Mouse (Mus musculus): ENCODE measurements around the gene Gm42715. TPM values are rescaled to one million over a fixed set of nuclear protein-coding genes. Genes with fewer than 3 reads are reported as not detected.

The Gm42715 gene
- polyA plus RNA-seq, 1 experiment = 13.1 TPM

DNA sequence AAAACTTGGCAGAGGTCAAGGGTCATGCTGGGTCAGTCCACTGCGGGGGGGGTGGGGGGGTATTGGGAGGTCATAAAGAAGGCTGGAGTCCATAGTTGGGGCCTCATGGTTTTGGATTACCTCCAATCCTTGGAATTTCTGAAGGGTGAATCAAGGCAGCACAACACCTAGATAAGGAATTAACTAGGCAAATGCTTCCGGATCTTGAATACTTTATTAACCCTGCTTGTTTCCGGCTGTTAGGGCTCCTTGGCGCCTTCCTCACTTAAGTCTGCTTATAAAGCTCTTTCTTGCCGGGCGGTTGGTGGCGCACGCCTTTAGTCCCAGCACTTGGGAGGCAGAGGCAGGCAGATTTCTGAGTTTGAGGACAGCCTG lies 6.4 kb upstream of the Gm42715 start:
- peak overlapping the region; percentile 68 for H3K4me3 ChIP-seq (ENCODE audit: insufficient read depth, low read depth, low read length)
- peak overlapping the region; percentile 60 for H3K27ac ChIP-seq (ENCODE audit: insufficient read depth, low read depth, low read length)
- H3K36me3 ChIP-seq (ENCODE audit: control insufficient read depth, insufficient read depth, low read length) = peaks cover 9% of the 10 kb centered on the region
- peaks cover 6% of the 10 kb centered on the region; the same call in 1 of the 2 replicates for H3K4me1 ChIP-seq (ENCODE audit: control insufficient read depth, insufficient read depth, low read length)
- no peaks in the 10 kb centered on the region for H3K27me3 ChIP-seq (replicated peaks; ENCODE audit: control insufficient read depth, insufficient read depth, low read length)
- TF ChIP-seq POLR2A (IDR thresholded peaks at IDR 0.05; ENCODE audit: low read depth, low read length) (no peak), CTCF (conservative IDR thresholded peaks at IDR 0.05; ENCODE audit: insufficient read depth, insufficient read length, low read depth, low read length) (no peak)
- no peak for DNase-seq
- 1% methylated on average over 8 of the region's 8 CpGs for WGBS

DNA sequence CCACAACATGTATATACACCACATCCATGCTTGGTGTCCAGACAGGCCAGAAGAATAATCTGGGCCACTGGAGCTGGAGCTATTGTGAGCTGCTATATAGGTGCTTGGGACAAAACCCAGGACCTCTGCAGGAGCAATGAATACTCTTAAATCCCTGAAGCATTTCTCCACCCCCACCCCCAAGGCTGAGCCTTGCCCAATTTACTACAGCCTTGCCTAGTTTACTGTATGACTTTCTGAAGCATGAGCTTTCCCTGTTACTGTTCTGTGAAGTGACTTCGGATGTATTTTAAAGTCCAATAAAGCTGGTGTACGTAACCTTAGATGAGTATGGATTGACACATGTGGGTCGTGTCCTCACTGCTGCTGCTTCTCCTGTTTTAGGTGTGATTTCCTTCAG lies 5.6 kb upstream of the Gm42715 start:
- Histone ChIP-seq H3K4me3 (ENCODE audit: insufficient read depth, low read depth, low read length) (no peak overlapping the region), H3K4me1 (ENCODE audit: control insufficient read depth, insufficient read depth, low read length) (peaks cover 6% of the 10 kb centered on the region; the same call in 1 of the 2 replicates), H3K36me3 (ENCODE audit: control insufficient read depth, insufficient read depth, low read length) (peaks cover 9% of the 10 kb centered on the region), H3K27ac (ENCODE audit: insufficient read depth, low read depth, low read length) (no peak overlapping the region), H3K27me3 (replicated peaks; ENCODE audit: control insufficient read depth, insufficient read depth, low read length) (no peaks in the 10 kb centered on the region)
- peak; percentile 5 for DNase-seq
- WGBS = 42% methylated on average over 3 of the region's 3 CpGs
- no peak for TF ChIP-seq CTCF (conservative IDR thresholded peaks at IDR 0.05; ENCODE audit: insufficient read depth, insufficient read length, low read depth, low read length)
- no peak for TF ChIP-seq POLR2A (IDR thresholded peaks at IDR 0.05; ENCODE audit: low read depth, low read length)

DNA sequence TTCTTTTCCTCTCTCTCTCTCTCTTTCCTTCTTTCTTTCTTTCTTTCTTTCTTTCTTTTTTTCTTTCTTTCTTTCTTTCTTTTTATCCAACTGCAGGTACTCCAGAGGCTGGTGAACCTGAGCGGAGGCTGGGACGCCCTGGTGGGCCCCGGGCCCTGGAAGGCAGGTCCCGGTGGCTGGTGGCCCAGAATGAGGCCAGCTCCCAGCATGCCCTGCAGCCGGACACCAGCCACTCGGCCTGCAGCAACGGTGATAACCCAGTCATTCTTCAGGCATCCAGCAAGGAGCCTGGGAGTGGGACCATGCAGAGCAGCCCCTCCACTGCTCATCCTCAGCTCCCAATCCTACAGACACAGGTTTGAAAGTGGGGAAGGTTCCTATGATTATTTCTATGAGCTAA lies 3.5 kb upstream of the Gm42715 start:
- Histone ChIP-seq H3K36me3 (ENCODE audit: control insufficient read depth, insufficient read depth, low read length) (peaks cover 13% of the 10 kb centered on the region), H3K4me1 (ENCODE audit: control insufficient read depth, insufficient read depth, low read length) (peaks cover 6% of the 10 kb centered on the region; the same call in 1 of the 2 replicates), H3K4me3 (ENCODE audit: insufficient read depth, low read depth, low read length) (no peak overlapping the region), H3K27ac (ENCODE audit: insufficient read depth, low read depth, low read length) (no peak overlapping the region), H3K27me3 (replicated peaks; ENCODE audit: control insufficient read depth, insufficient read depth, low read length) (no peaks in the 10 kb centered on the region)
- DNase-seq = no peak
- WGBS = 82% methylated on average over 7 of the region's 7 CpGs
- no peak for TF ChIP-seq POLR2A (IDR thresholded peaks at IDR 0.05; ENCODE audit: low read depth, low read length)
- no peak for TF ChIP-seq CTCF (conservative IDR thresholded peaks at IDR 0.05; ENCODE audit: insufficient read depth, insufficient read length, low read depth, low read length)

DNA sequence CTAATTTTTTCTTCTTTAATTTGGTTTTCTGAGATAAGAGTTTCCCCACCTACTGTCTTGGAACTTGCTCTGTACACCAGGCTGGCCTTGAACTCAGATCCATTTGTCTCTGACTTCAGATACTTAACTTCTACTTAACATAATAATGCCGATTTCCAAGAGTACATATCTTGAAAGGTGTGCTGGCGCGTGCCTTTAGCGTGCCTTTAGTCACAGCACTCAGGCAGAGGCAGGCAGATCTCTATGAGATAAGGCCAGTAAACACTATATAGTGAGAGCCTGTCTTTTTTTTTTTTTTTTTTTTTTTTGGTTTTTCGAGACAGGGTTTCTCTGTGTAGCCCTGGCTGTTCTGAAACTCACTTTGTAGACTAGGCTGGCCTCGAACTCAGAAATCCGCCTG lies 3.0 kb upstream of the Gm42715 start:
- Histone ChIP-seq H3K4me3 (ENCODE audit: insufficient read depth, low read depth, low read length) (no peak overlapping the region), H3K36me3 (ENCODE audit: control insufficient read depth, insufficient read depth, low read length) (peaks cover 18% of the 10 kb centered on the region), H3K4me1 (ENCODE audit: control insufficient read depth, insufficient read depth, low read length) (peaks cover 6% of the 10 kb centered on the region; the same call in 1 of the 2 replicates), H3K27me3 (replicated peaks; ENCODE audit: control insufficient read depth, insufficient read depth, low read length) (no peaks in the 10 kb centered on the region), H3K27ac (ENCODE audit: insufficient read depth, low read depth, low read length) (no peak overlapping the region)
- TF ChIP-seq POLR2A (IDR thresholded peaks at IDR 0.05; ENCODE audit: low read depth, low read length) (no peak), CTCF (conservative IDR thresholded peaks at IDR 0.05; ENCODE audit: insufficient read depth, insufficient read length, low read depth, low read length) (no peak)
- DNase-seq = no peak
- whole genome bisulfite sequencing = 88% methylated on average over 7 of the region's 7 CpGs

DNA sequence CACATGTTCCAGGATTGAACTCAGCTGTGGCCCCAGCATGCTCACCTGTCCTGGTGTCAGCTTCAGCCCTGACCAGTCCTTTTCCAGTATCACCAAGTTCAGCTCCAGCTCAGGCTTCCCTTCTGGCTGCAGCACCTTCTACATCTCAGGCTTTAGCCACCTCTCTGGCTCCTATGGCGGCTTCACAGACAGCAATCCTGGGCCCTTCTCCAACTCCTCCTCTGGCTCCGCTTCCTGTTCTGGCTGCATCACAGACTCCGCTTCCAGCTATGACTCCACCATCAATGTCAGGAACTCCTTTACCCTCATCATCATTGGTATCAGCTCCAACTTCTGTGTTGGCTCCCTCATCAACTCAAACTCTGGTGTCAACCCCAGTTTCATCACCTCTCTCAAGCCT lies 22.3 kb downstream of the Gm42715 start:
- H3K27me3 ChIP-seq (replicated peaks; ENCODE audit: control insufficient read depth, insufficient read depth, low read length) = no peaks in the 10 kb centered on the region
- H3K36me3 ChIP-seq (ENCODE audit: control insufficient read depth, insufficient read depth, low read length) = peaks cover 27% of the 10 kb centered on the region
- H3K4me3 ChIP-seq (ENCODE audit: insufficient read depth, low read depth, low read length) = no peak overlapping the region
- H3K4me1 ChIP-seq (ENCODE audit: control insufficient read depth, insufficient read depth, low read length) = no peaks in the 10 kb centered on the region
- DNase-seq = no peak
- no peak for TF ChIP-seq CTCF (conservative IDR thresholded peaks at IDR 0.05; ENCODE audit: insufficient read depth, insufficient read length, low read depth, low read length)
- TF ChIP-seq POLR2A (IDR thresholded peaks at IDR 0.05; ENCODE audit: low read depth, low read length) = no peak
- 89% methylated on average over 3 of the region's 3 CpGs for WGBS
- H3K27ac ChIP-seq (ENCODE audit: insufficient read depth, low read depth, low read length) = no peak overlapping the region

DNA sequence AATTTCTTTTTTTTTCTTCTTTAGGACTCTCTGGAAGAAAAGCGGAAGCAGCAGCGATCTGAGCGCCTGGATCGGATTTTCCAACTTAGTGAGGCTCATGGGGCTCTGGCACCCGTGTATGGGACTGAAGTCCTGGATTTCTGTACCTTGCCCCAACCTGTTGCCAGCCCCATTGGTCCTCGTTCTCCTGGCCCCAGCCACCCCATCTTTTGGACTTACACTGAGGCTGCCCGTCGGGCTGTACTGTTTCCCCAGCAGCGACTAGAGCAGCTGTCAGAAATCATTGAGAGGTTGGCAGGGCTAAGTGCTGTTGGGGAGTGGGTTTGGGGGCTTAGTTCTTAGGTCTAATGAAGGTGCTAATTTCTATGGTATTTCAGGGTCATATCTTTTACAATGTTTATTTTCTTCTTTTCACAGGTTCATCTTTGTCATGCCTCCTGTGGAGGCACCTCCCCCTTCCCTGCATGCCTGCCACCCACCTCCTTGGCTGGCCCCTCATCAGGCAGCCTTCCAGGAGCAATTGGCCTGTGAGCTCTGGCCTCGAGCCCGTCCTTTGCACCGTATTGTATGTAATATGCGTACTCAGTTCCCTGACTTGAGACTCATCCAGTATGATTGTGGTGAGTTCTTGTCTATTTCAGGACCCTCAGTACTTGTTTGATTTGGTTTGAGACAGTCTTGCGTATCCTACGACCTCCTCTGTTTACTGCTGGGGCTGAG lies 29.9 kb downstream of the Gm42715 start:
- Histone ChIP-seq H3K4me3 (ENCODE audit: insufficient read depth, low read depth, low read length) (no peak overlapping the region), H3K36me3 (ENCODE audit: control insufficient read depth, insufficient read depth, low read length) (peaks cover 20% of the 10 kb centered on the region), H3K27ac (ENCODE audit: insufficient read depth, low read depth, low read length) (no peak overlapping the region), H3K27me3 (replicated peaks; ENCODE audit: control insufficient read depth, insufficient read depth, low read length) (no peaks in the 10 kb centered on the region), H3K4me1 (ENCODE audit: control insufficient read depth, insufficient read depth, low read length) (no peaks in the 10 kb centered on the region)
- peak; percentile 27 for DNase-seq
- no peak for TF ChIP-seq POLR2A (IDR thresholded peaks at IDR 0.05; ENCODE audit: low read depth, low read length)
- TF ChIP-seq CTCF (conservative IDR thresholded peaks at IDR 0.05; ENCODE audit: insufficient read depth, insufficient read length, low read depth, low read length) = no peak
- WGBS = 78% methylated on average over 15 of the region's 15 CpGs

DNA sequence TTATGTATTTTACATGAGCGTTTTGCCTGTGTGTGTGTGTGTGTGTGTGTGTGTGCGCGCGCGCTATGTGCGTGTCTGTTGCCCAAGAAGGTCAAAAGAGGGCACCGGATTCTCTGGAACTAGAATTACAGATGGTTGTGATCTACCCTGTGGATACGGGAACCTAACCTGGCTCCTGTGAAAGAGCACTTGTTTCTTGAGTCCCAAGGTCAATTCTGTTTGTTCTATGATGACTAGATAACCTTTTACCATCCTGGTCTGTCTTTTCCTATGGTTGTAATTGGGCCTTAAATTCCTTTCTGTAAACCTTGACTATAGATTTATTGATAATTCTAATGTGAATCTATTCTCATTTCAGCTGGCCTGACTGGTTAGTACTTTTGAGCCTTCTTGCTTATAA lies 32.2 kb downstream of the Gm42715 start:
- H3K36me3 ChIP-seq (ENCODE audit: control insufficient read depth, insufficient read depth, low read length) = peaks cover 22% of the 10 kb centered on the region
- no peak for DNase-seq
- H3K27me3 ChIP-seq (replicated peaks; ENCODE audit: control insufficient read depth, insufficient read depth, low read length) = no peaks in the 10 kb centered on the region
- H3K4me3 ChIP-seq (ENCODE audit: insufficient read depth, low read depth, low read length) = no peak overlapping the region
- TF ChIP-seq POLR2A (IDR thresholded peaks at IDR 0.05; ENCODE audit: low read depth, low read length) (no peak), CTCF (conservative IDR thresholded peaks at IDR 0.05; ENCODE audit: insufficient read depth, insufficient read length, low read depth, low read length) (no peak)
- H3K4me1 ChIP-seq (ENCODE audit: control insufficient read depth, insufficient read depth, low read length) = no peaks in the 10 kb centered on the region
- H3K27ac ChIP-seq (ENCODE audit: insufficient read depth, low read depth, low read length) = no peak overlapping the region
- 90% methylated on average over 8 of the region's 8 CpGs for WGBS

Measured in kidney, adult 2 months (tissue).